Mouse (Mus musculus) inflammation-experienced regulatory T-cells, adult 16 weeks (primary cell): ENCODE data around the gene 6030408B16Rik. TPM values are rescaled to one million over a fixed set of nuclear protein-coding genes. Genes with fewer than 3 reads are reported as not detected.

Experiments used
- polyA plus RNA-seq: library from polyadenylated mRNA; unstranded; fragments of 100-300 nt; shearing (Covaris generic); gene quantifications from one replicate; pipeline ENCODE4 v1.2.1, GENCODE M21; 2017

Gene 6030408B16Rik
- polyA plus RNA-seq = 0.26 TPM

GRCm38 (mm10) chr15:101293025-101293621 lies at the start of gene 6030408B16Rik:
6030408B16Rik (plus strand) TSS chr15:101293212.

GRCm38 (mm10) chr15:101253886-101254795 lies 38.9 kb upstream of the 6030408B16Rik start, which contains the start of gene Nr4a1:
Nr4a1 (plus strand) TSS chr15:101254269.

GRCm38 (mm10) chr15:101283911-101284750 lies 8.9 kb upstream of the 6030408B16Rik start, which contains the start of gene Atg101:
Atg101 (plus strand) TSS chr15:101284272.

Other genes with a start within 250 kb of the 6030408B16Rik start
- not detected for gene Gm47841, start 245.8 kb upstream of the 6030408B16Rik start, polyA plus RNA-seq
- gene Fignl2, start 214.6 kb upstream of the 6030408B16Rik start, polyA plus RNA-seq = not detected
- not detected for gene Ankrd33, start 177.5 kb upstream of the 6030408B16Rik start, polyA plus RNA-seq
- 4.8 TPM for gene Acvrl1, start 164.7 kb upstream of the 6030408B16Rik start, polyA plus RNA-seq
- gene Acvr1b, start 119.1 kb upstream of the 6030408B16Rik start, polyA plus RNA-seq = 2.8 TPM
- gene Grasp, start 69.0 kb upstream of the 6030408B16Rik start, polyA plus RNA-seq = 0.18 TPM
- gene Nr4a1, start 38.9 kb upstream of the 6030408B16Rik start, polyA plus RNA-seq = 95.4 TPM
- gene Atg101, start 8.9 kb upstream of the 6030408B16Rik start, polyA plus RNA-seq = 81.6 TPM
- gene Krt80, start 77.0 kb downstream of the 6030408B16Rik start, polyA plus RNA-seq = 0.23 TPM
- gene Krt7, start 117.8 kb downstream of the 6030408B16Rik start, polyA plus RNA-seq = not detected
- gene Krt87, start 145.6 kb downstream of the 6030408B16Rik start, polyA plus RNA-seq = 0.66 TPM
- not detected for gene Krt88, start 154.5 kb downstream of the 6030408B16Rik start, polyA plus RNA-seq
- gene Krt81, start 170.5 kb downstream of the 6030408B16Rik start, polyA plus RNA-seq = not detected
- gene Krt86, start 180.3 kb downstream of the 6030408B16Rik start, polyA plus RNA-seq = not detected
- 6.9 TPM for gene Krt83, start 198.3 kb downstream of the 6030408B16Rik start, polyA plus RNA-seq
- gene Gm49425, start 224.0 kb downstream of the 6030408B16Rik start, polyA plus RNA-seq = not detected
- gene Krt84, start 239.6 kb downstream of the 6030408B16Rik start, polyA plus RNA-seq = not detected